Mouse (Mus musculus): Measurements from ENCODE around the gene Celf2.

Gene Celf2

GRCm38 (mm10) chr2:7207691-7208504 lies 301.5 kb downstream of the Celf2 start:
- DNase-seq (ENCODE audit: low spot score in 2 of 2), result no peak

GRCm38 (mm10) chr2:7193413-7193812 lies 315.9 kb downstream of the Celf2 start:
- DNase-seq (ENCODE audit: low spot score in 2 of 2), result no peak

GRCm38 (mm10) chr2:7179186-7179585 lies 330.2 kb downstream of the Celf2 start:
- DNase-seq (ENCODE audit: low spot score in 2 of 2), result no peak

- no peak for DNase-seq (ENCODE audit: low spot score in 2 of 2)
Observed at GRCm38 (mm10) chr2:7173271-7174064, 335.9 kb downstream of the Celf2 start.

- no peak for DNase-seq (ENCODE audit: low spot score in 2 of 2)
Observed at GRCm38 (mm10) chr2:7171087-7171696, 338.2 kb downstream of the Celf2 start.

GRCm38 (mm10) chr2:7165786-7166185 lies 343.6 kb downstream of the Celf2 start:
- DNase-seq (ENCODE audit: low spot score in 2 of 2), result no peak

GRCm38 (mm10) chr2:7160108-7160507 lies 349.3 kb downstream of the Celf2 start:
- no peak for DNase-seq (ENCODE audit: low spot score in 2 of 2)

GRCm38 (mm10) chr2:7147303-7147702 lies 362.1 kb downstream of the Celf2 start:
- no peak for DNase-seq (ENCODE audit: low spot score in 2 of 2)

- no peak for DNase-seq (ENCODE audit: low spot score in 2 of 2)
Observed at GRCm38 (mm10) chr2:7145541-7146043, 363.8 kb downstream of the Celf2 start.

- no peak for DNase-seq (ENCODE audit: low spot score in 2 of 2)
Observed at GRCm38 (mm10) chr2:7144871-7145270, 364.5 kb downstream of the Celf2 start.

GRCm38 (mm10) chr2:7123366-7123765 lies 386.0 kb downstream of the Celf2 start:
- DNase-seq (ENCODE audit: low spot score in 2 of 2), result no peak

GRCm38 (mm10) chr2:7115801-7116200 lies 393.6 kb downstream of the Celf2 start:
- DNase-seq (ENCODE audit: low spot score in 2 of 2), result no peak

GRCm38 (mm10) chr2:7115161-7115560 lies 394.2 kb downstream of the Celf2 start:
- DNase-seq (ENCODE audit: low spot score in 2 of 2), result no peak

- DNase-seq (ENCODE audit: low spot score in 2 of 2), result no peak
Observed at GRCm38 (mm10) chr2:7113738-7114137, 395.6 kb downstream of the Celf2 start.

GRCm38 (mm10) chr2:7112156-7112813 lies 397.1 kb downstream of the Celf2 start:
- no peak for DNase-seq (ENCODE audit: low spot score in 2 of 2)

GRCm38 (mm10) chr2:7093414-7093813 lies 415.9 kb downstream of the Celf2 start:
- DNase-seq (ENCODE audit: low spot score in 2 of 2), result no peak

- DNase-seq (ENCODE audit: low spot score in 2 of 2), result no peak
Observed at GRCm38 (mm10) chr2:7092641-7093040, 416.7 kb downstream of the Celf2 start.

GRCm38 (mm10) chr2:7090496-7090895 lies 418.9 kb downstream of the Celf2 start:
- DNase-seq (ENCODE audit: low spot score in 2 of 2), result no peak

- peak in 1 of 2 experiments; percentile 28 for DNase-seq (ENCODE audit: low spot score in 2 of 2)
Observed at GRCm38 (mm10) chr2:7089069-7089834, 420.1 kb downstream of the Celf2 start.

GRCm38 (mm10) chr2:7088536-7088935 lies 420.8 kb downstream of the Celf2 start:
- DNase-seq (ENCODE audit: low spot score in 2 of 2), result no peak

- DNase-seq (ENCODE audit: low spot score in 2 of 2), result no peak
Observed at GRCm38 (mm10) chr2:7087480-7087879, 421.9 kb downstream of the Celf2 start.
